Mouse (Mus musculus): Measurements from ENCODE around the gene 1700007K13Rik.
"Not testable (repeated sequence)": the region's sequence is repeated elsewhere in the genome, so short reads cannot be mapped to it uniquely, and the experiment has no call there.

Gene 1700007K13Rik

DNA sequence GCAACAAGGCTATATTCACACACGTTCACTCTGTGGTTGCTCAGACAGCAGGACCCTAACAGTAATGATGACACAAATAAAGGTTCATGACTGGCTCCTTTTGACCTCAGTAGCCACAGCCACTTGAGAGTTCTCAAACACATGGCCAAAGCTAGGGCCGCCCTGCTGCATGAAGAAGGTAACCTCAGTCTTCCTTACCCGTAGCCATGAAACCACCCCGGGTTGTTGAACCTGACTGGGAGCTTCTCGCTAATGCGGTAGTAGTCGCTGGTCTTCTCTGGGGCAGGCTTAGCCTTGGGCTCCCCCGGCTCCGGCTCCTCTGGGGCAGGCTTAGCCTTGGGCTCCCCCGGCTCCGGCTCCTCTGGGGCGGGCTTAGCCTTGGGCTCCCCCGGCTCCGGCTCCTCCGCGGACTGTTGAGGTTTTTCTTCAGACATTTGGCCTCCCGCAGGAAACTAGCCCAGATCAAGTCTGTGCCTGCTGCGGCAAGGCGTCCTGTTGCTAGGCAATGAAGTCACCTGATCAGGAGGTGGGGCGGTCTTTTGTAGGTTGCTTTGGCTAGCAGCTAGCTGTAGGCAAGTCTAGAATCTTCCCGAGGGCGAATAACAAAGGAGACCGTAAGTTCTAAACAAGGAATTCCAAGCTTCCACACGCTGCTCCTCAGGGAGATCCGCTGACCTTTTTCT, at the start of gene 1700007K13Rik:
Gene 1700007K13Rik, minus strand, starts transcription at position 497 of the 683 bp plus-strand sequence.
- DNase-seq = peak; percentile 85

DNA sequence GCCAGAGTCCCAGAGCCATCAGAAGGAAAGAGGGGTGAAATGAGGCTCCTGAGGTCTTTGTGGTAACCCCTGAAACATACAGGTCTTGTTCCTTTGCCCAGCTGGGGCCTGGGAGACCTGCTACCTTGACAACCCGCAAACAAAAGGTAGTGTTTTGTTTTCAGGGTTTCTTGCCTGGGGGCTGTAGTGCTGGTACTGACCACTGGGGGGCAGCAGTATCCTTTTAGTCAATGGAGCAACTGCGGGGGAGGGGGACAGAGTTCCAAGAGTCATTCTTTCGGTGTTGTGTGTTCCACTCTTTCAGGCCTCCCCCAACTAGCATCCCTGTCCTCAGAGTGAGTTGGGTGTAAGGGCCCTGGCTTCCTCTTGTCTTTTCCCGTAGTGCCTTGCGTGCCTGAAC, 48.4 kb upstream of the 1700007K13Rik start:
- DNase-seq = peak; percentile 90

DNA sequence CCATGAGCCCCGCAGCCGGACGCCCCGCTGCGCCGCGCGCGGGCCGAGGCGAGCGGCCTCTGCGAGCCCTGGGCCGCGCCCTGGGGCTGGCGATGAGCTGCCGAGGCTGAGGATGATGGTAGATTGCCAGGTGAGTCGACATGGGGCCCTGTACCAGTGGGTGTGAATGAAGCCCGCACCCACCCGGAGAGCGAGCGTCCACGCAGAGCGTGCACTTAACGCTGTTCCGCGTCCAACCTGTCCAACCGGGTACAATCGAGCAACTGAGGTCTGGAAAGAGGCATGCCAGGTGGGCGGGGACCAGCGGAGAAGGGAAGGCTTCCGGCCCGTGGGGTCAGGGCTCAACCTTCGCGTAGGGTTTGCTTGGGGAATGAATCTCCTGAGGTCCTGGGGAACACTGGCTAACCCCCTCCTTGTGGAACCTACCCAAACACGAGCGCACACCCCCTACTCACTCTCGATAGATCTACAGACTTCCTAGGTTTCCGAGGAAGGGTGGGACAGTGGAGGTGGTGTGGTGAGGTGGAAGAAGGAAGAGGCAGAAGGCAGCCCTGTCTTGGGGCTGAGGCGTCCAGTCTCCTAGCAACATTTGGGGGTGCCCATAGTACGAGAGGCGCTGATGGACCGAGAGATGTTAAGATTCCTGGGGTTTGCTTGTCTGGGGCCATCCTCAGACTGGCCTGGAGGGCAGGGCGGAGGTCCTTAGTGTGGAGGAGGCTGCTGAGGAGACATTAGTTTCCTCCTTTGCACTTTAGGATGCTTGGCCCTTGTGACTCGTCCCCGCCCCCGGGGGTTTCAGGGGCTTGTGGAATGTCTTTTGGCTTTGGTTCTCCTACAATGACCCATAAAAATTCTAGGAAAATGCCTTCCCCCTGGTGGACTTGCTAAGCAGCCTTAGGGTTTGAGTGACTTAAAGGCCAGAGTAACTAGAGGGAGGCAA, 47.6 kb upstream of the 1700007K13Rik start:
- DNase-seq = peak; percentile 44

DNA sequence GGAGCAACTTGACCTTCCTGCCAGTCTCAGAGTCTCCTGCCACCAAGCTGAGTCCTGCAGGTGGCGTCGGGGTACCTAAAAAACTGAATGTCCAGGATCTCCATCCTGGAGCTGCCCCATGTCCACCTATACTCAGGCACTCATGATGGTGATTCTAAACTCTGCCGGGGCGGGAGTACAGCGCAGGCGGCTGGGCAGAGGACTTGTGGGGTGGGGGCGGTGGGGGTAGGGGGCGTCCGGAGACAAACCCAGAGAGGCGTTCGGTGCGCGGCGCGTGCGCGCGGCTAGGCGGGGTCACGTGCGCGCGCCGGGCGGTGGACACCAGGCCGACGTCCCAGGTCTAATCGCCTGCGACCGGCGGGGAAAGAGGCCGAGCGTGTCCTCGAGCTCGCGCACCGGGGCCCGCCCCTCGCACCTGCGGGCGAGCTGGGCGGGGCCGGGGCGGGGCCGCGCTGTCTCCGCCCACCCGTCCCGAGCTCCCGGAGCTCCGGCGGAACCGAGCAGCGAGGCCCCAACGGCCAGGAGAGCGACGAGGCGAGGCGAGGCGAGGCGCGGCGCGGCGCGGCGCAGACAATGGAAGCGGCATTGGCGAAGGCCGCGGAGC, 46.8 kb upstream of the 1700007K13Rik start, which contains the start of gene Ralgds:
Gene Ralgds, plus strand, starts transcription at position 328 of the 604 bp plus-strand sequence.
- peak; percentile 87 for DNase-seq

DNA sequence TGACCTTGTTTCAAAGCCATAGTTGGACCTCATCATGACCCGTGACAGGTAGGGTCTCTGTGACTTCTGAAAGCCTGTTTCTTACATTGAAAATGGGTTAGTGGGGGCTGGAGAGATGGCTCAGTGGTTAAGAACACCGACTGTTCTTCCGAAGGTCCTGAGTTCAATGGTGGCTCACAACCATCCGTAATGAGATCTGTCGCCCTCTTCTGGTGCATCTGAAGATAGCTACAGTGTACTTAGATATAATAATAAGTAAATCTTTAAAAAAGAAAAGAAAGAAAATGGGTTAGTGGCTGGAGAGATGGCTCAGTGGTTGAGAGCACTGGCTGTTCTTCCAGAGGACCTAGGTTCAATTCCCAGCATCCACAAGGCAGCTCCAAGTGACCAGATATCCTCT, 45.5 kb upstream of the 1700007K13Rik start:
- DNase-seq = not testable (repeated sequence)

DNA sequence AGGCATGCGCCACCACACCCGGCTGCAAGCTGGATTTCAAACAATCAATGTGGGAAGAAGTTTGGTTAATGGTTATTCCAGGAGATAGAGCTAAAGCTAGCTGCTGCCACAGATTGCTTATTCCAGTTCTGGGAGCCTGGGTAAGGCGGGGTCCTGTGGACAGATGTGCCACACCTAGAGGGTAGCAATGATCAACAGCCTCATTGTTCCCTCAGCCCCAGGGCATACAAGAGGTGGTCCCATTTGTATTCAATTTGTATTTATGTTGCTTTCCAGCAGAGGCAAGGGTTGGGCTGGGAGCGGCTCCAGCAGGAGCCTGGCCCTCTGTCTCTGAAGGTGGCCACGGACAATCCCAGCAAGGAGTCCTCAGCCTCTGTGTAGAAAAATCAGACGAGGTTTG, 40.2 kb upstream of the 1700007K13Rik start:
- DNase-seq = no peak

DNA sequence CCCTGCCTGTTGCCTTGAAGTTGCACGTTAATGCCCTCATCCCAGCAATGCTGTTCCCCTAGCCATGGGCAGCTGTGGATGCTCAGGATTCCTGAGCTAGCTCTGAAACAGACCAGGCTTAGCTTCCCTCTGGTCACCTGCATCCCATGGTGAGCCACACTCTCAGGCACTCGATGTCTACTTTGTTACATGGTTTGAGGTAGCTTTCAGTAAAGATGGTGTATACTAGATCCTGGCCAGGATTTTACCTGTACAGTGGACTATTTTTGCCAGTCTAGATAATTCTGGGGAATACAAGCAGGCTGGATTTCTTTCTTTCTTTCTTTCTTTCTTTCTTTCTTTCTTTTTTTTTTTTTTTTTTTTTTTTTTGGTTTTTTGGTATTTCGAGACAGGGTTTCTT, 39.7 kb upstream of the 1700007K13Rik start, which contains the start of gene Gm10134:
Gene Gm10134, plus strand, starts transcription at position 301 of the 400 bp plus-strand sequence.
- no peak for DNase-seq

DNA sequence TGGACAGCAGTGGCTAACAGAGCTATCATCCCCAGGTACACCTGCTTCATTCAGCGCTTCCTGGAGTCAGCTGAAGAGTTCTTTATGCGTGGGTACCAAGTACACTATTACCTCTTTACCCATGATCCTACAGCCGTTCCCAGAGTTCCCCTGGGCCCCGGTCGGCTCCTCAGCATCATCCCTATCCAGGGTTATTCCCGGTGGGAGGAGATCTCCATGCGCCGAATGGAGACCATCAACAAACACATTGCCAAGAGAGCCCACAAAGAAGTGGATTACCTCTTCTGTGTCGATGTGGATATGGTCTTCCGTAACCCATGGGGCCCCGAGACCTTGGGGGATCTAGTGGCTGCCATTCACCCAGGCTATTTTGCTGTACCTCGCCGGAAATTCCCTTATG, 38.5 kb upstream of the 1700007K13Rik start:
- DNase-seq = no peak

DNA sequence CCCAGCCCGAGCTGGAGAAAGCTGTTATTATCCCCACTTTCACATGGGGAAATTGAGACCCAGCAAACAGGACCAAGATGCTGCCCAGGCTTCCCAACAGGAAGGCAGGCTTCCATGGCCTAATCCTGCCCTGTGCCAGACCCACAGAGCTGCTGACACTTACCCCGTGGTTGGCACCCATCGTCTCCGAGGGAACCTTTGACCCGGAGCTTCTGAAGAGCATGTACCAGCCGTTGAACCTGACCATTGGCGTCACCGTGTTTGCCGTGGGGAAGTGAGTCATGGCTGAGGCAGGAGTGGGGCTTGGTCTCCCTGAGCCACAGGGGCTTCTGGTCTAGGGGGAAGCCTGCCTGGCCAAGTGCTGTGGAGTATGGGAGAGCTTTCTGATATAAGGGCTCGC, 36.9 kb upstream of the 1700007K13Rik start:
- no peak for DNase-seq

DNA sequence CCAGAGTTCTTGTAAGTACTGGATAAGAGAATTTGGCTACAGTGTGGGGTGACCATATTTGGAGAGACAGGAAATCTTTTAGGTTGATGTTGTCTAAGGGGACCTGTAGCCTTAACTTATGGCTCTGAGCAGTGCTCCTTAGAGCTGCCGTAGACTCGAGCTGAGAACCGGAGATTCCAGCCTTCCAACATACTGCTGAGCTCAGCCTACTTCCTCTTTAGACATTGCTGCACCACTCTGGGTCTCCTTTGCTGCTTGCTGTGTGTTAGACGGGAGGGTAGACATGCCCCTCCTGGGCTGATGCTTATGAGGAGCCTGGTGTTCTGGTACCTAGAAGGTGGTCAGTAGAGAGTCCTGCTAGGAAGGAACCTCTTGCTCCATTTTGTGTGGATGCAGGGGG, 32.3 kb upstream of the 1700007K13Rik start:
- DNase-seq = no peak

DNA sequence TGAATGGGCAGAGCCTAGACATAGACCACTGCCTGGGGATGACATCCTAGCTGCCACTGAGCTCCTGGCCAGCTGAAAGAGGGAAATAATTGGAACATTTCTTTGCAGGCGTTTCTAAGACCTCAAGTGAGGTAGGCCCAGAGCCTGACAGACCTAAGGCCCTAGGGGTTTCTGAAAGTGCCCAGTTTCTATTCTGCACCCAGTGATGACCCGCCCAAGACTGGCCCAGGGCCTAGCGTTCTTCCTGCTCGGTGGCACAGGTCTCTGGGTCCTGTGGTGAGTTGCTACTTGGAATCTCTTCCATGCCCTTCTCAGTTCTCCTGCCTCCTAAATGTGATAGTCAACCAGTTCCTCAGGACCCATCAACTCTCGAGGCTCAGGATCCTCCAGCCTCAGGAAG, 31.4 kb upstream of the 1700007K13Rik start:
- no peak for DNase-seq

DNA sequence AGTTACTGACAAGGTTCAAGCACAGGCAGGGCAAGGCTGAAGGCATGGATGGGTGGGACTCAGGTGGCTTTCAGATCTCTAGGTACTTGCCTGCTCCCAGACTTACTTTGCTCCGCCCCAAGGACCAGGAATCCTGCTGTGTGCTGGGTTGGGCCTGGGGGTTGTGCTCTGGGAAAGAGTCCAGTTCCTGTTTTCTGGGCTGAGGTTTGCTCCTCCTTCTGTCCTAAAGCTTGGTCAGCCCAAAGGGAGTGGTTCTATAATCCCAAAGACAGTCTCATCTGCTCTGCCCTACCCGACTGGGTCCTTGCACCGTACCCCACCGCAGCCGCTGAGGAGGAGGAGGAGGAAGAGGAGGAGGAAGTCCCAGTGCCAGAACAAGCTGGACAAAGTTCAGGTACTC, 30.5 kb upstream of the 1700007K13Rik start, which contains the start of gene Gbgt1:
Gene Gbgt1, plus strand, starts transcription at position 221 of the 400 bp plus-strand sequence.
- DNase-seq = no peak

DNA sequence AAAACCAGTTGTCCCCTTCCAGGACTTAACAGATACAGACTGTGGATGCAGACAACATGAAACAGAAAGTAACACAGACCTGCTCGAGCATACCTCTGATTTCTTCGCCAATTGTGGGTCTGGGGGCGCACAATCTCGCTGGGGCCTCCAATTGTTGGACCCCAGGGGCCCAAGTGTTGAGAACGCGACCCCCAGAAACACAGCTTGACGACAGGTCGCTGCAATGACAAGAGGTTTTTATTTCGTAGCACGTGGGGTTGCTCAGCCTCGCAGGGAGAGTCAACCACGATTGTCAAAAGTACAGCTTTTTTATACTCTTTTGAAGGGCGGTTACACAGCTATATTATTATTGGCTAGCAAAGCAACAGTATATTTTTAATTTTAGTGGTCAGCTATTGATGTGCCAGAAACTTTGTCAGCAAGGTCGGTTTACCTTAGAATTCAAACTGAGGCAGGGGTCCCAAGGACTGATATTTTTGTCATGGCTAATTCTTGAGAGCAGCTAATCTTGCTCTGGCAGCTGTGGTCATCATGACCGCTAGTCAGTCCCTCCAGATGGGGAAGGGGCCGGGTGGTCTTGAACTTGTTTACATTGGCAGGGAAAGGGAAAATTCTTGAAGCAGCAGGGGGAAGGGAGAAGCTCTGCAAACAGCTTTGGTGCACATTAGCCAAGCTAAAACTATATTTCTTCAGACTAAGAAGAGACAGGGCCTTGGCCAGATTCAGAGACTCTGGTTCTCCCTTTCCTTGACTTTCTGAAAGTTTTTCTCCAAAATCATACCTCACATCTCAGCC, 29.9 kb upstream of the 1700007K13Rik start:
- DNase-seq = no peak

DNA sequence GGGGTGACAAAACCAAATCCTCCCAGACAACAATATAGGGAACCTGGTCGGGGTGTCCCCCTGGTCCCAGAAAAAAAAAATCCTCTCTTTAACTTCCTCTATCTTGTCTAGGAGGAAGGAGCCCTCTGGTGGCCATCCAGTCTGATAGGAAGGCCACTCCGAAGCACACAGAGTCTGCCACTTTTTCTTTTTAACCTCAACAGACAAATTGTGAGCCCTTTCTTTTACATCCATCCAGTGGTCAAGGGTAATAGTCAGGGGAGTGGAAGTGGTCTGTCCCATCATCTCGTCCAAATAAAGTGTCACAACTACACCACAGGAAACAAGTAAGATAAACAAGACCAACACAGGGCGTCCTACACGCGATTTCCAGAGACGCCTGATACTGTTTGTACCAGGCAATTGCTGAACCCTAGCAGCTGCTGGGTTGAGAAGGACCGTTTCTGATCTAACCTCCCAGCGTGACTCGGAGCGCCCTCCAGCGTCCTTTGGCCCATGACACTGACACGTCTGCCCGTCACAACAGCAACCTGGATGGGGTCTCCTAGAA, 29.1 kb upstream of the 1700007K13Rik start:
- DNase-seq = no peak

DNA sequence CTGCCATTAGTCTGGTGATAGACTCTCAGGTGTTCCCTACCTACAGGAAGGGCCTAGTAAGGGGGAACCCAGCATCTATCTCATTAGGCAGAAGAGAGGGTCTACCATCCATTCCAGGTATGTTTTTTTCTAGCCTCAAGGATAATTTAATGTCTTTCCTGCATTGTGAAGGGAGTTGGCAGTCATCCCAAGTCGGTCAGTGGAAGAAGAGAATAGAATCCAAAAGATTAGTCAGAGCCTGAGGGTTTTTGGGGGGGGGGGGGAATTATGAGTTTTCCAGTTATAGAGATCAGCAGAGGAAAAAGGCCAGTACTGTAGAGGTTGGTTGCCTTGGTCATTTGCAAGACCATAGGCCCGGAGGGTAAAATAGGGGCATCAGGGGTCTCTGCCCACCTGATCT, 28.4 kb upstream of the 1700007K13Rik start:
- no peak for DNase-seq

DNA sequence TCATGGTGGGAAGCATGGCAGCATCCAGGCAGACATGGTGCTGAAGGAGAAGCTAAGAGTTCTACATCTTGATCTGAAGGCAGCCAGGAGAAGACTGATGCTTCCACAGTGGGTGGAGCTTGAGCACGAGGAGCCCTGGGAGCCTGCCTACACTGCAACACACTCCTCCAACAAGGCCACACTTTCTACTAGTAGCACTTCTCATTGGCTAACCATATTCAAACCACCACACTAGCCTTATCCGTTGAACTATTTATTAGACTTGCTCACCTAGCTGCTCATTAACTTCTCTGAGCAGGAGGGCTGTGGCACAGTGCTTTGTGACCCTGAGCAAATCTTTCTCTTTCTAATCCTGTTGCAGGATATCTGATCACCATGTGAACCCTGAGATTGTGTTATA, 17.7 kb upstream of the 1700007K13Rik start:
- no peak for DNase-seq

DNA sequence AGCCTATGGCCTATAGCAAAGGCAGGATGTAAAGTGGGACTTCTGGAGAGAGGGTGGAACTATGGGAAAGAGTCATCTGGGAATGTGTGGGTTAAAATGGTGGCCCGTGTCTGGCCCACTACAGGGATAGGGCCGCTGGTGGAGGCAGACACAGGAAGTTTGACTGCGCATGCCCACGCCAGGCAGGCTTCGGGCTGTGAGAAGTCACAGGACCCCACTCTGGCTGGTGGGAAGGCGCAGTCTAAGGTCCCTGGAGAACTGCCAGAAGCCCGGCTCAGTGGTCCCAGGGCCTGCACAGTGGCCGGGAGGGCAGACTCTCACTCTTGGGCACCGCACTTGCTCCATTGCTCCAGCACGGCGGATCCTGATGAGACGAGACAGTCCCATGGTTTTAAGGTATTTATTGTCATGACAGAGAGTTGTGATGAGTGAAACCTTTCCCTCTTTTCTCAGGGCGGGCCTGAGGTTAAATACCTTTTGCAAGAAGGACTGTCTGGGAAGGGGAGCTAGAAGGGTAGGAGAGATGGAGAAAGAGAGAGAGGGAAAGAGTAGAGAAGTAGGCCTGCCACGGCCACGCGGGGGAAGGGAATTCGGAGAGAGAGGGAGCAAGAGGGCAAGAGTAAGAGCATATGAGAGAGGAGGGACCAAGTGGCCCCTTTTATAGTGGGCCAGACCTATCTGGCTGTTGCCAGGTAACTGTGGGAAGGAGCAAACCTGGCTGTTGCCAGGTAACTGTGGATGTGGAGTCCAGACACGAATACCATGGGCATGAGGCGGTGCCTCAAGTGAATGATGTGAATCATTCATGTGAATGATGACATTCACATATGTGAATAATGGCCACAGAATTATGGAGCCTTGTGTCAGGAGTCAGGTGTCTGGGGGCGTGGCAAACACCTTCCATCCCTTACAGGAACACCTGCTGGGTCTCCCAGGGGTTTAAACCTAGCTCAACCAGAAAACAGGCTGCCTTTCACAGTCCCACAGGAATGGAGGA, 13.4 kb upstream of the 1700007K13Rik start:
- DNase-seq = no peak

DNA sequence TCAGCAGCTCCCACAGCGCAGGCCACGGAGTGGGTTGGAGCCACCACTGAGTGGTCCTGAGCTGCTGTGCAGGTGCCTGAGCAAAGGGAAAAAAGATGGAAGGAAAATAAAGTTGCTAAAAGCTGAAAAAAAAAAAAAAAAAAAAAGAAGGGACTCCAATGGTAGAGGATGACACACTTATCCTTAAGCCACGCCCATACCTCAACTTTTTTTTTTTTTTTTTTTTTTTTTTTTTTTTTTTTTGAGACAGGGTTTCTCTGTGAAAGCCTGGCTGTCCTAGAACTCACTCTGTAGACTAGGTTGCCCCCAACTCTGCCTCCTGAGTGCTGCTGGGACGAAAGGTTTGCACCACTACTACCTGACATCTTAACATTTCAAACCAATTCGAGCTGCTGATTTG, 11.9 kb upstream of the 1700007K13Rik start:
- DNase-seq = not testable (repeated sequence)

DNA sequence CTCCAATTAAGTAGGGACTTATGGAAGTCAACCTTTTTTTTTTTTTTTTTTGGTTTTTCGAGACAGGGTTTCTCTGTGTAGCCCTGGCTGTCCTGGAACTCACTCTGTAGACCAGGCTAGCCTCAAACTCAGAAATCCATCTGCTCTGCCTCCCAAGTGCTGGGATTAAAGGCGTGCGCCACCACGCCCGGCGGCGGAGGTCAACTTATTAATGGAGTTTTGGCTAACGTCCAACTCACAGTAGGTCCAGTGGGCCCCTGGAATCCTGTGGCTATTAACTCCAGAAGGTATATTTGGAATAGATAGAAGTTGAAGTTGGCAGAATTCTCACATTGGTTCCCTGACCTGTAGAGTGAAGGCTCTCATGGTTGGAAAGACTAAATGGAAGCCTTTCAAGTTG, 5.9 kb upstream of the 1700007K13Rik start:
- DNase-seq = not testable (repeated sequence)

DNA sequence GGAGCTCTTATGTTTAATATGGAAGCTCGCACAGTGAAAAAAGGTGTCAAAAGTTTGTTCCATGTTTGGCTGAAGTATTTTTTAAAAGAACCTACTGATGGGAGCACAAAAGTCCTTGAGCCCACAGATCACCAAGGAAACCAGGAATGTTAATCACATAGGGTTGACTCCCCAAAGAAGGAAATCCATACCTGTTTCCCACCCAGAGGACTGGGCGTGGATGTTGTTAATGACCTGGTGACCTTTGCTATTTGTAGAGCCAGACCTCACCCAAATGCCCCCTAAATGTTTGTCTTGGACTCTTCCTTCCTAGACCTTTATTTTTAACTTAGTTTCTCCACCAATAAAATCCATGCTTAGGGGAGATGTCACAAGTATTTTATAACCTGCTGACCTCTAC, 4.5 kb upstream of the 1700007K13Rik start:
- DNase-seq = no peak

DNA sequence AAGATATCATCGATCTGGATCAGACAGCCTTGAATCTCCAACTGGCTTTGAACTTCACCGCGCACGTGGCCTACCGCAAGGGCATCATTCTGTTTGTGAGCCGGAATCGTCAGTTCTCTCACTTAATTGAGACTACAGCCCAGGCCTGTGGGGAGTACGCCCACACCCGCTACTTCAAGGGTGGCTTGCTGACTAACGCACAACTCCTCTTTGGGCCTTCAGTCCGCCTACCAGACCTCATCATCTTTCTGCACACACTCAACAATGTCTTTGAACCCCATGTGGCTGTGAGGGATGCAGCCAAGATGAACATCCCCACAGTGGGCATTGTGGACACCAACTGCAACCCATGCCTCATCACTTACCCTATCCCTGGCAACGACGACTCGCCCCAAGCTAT, 3.3 kb upstream of the 1700007K13Rik start:
- DNase-seq = no peak

All from retina, postnatal 1 day (tissue).